Mouse (Mus musculus) kidney, adult 2 months (tissue): ENCODE measurements around the gene Gm21454. TPM values are rescaled to one million over a fixed set of nuclear protein-coding genes. Genes with fewer than 3 reads are reported as not detected.
"Not testable (repeated sequence)": the region's sequence is repeated elsewhere in the genome, so short reads cannot be mapped to it uniquely, and the experiment has no call there.

ENCODE experiments used
- DNase-seq: peaks from one replicate; pipeline ENCODE4 v3.0.0; 2021
- H3K27ac ChIP-seq: fragments of 200-500 bp; 2 replicates; pipeline ENCODE4 v1.5.1; 2012; ENCODE audit warnings: low read depth, low read length, control low read depth, inconsistent platforms; ENCODE audit not compliant: insufficient read depth
- H3K27me3 ChIP-seq: fragments of 200-500 bp; replicated peaks from 2 replicates; pipeline ENCODE4 v1.6.1; 2012; ENCODE audit warnings: mild to moderate bottlenecking, moderate library complexity, low read length, inconsistent platforms; ENCODE audit not compliant: control insufficient read depth, insufficient read depth
- H3K36me3 ChIP-seq: fragments of 200-500 bp; 2 replicates; pipeline ENCODE4 v1.6.1; 2012; ENCODE audit warnings: mild to moderate bottlenecking, moderate library complexity, low read length, inconsistent platforms; ENCODE audit not compliant: control insufficient read depth, insufficient read depth
- H3K4me1 ChIP-seq: fragments of 200-500 bp; 2 replicates; pipeline ENCODE4 v1.6.1; 2011; ENCODE audit warnings: low read length; ENCODE audit not compliant: control insufficient read depth, insufficient read depth
- H3K4me3 ChIP-seq: fragments of 200-500 bp; 2 replicates; pipeline ENCODE4 v1.5.1; 2011; ENCODE audit warnings: mild to moderate bottlenecking, low read depth, low read length, control low read depth; ENCODE audit not compliant: insufficient read depth
- WGBS: fragments of 180-500 bp; shearing (Covaris S2); methylation state at CpG from one replicate; pipeline ENCODE4 v1.1.7; 2018; 5-methylcytosine and 5-hydroxymethylcytosine counted together
- polyA plus RNA-seq: library from polyadenylated mRNA; depleted of rRNA; stranded (reverse); fragments of >200 nt; gene quantifications from 2 replicates; pipeline ENCODE4 v1.2.3, GENCODE M21; 2012; rRNA removed

Gene Gm21454
- not detected in 2 replicates for polyA plus RNA-seq

DNA sequence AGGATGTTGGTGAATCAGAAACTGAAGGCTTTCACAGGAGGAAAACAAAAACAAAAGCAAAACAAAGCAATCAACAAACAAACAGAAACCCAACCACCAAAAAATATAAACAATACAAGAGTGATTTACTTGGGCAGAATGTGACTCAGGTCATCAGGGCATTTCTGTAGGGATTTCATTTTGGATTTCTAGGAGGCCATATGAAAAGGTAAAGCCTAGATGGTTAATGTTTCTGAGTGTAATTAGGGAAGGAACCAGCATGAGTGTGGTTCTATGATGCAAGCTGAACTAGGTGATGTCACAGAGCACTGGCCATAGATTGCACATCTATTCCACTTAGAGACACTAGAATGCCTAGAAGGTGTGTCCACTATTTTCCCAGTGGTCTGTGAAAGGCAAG, at the start of gene Gm21454, which contains the start of gene Gm21440:
Gm21454 (plus strand) TSS at position 352 of the 400 bp plus-strand sequence.
Gm21440 (plus strand) TSS at position 301 of the 400 bp plus-strand sequence.
- not testable (repeated sequence) for H3K36me3 ChIP-seq, H3K27ac ChIP-seq, DNase-seq, H3K27me3 ChIP-seq, H3K4me3 ChIP-seq, H3K4me1 ChIP-seq

GRCm38 (mm10) chrY:13223828-13224227, 28.4 kb upstream of the Gm21454 start, which contains the start of gene Gm21828:
TSS of gene Gm21828 (minus strand) at chrY:13223928.
- not testable (repeated sequence) for H3K4me1 ChIP-seq, H3K36me3 ChIP-seq, DNase-seq, H3K27me3 ChIP-seq, H3K27ac ChIP-seq, H3K4me3 ChIP-seq
- no CpG with 5 or more reads among the region's 3 CpGs for WGBS

DNA sequence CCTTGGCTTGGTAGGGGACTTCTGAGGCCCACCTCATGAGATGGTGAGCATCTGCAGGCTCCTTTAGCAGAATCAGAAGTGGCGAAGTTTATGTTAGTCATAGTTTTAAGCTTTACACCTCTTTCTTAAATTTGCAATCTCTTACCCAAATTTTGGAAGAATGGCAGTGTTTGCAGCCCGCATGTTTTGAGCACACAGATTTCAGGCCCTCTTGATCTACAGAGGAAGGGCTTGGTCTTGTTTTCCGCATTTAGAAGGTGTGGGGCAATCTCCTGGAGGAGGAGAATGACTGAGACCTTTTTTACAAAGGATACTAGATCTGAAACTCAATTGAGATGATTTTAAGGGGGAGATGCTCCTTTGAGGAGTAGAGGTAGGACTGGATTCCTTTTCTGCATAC, 96.7 kb downstream of the Gm21454 start, which contains the start of gene Gm21725:
Gm21725 (minus strand) TSS at position 101 of the 400 bp plus-strand sequence.
- not testable (repeated sequence) for H3K4me3 ChIP-seq, H3K36me3 ChIP-seq, H3K27ac ChIP-seq, H3K4me1 ChIP-seq, DNase-seq, H3K27me3 ChIP-seq
- no CpG with 5 or more reads among the region's 3 CpGs for WGBS

Other genes with a start within 250 kb of the Gm21454 start
- not detected in 2 replicates for gene Gm20807, start 209.6 kb upstream of the Gm21454 start, polyA plus RNA-seq
- not detected in 2 replicates for gene Gm21891, start 119.0 kb upstream of the Gm21454 start, polyA plus RNA-seq
- gene Gm21425, start 90.5 kb upstream of the Gm21454 start, polyA plus RNA-seq: not detected in 2 replicates
- not detected in 2 replicates for gene Gm21828, start 28.5 kb upstream of the Gm21454 start, polyA plus RNA-seq
- gene Gm21440, start 51 bp upstream of the Gm21454 start, polyA plus RNA-seq: not detected in 2 replicates
- gene Gm21725, start 96.6 kb downstream of the Gm21454 start, polyA plus RNA-seq: not detected in 2 replicates
- gene Gm21866, start 213.1 kb downstream of the Gm21454 start, polyA plus RNA-seq: not detected in 2 replicates
- gene Gm20773, start 241.6 kb downstream of the Gm21454 start, polyA plus RNA-seq: not detected in 2 replicates